Mouse (Mus musculus) heart, embryonic 10.5 days (tissue): ENCODE results near the gene Vmn2r109. TPM values are rescaled to one million over a fixed set of nuclear protein-coding genes. Genes with fewer than 3 reads are reported as not detected.
"Not testable (repeated sequence)": the region's sequence is repeated elsewhere in the genome, so short reads cannot be mapped to it uniquely, and the experiment has no call there.

Source experiments
- DNase-seq: peaks from one replicate; pipeline ENCODE4 v3.0.0-alpha.2; 2017; ENCODE audit warnings: low spot score
- H3K27ac ChIP-seq: fragments of 300-500 bp; sonication (generic); 2 replicates; pipeline ENCODE4 v1.5.1; 2016; ENCODE audit warnings: mild to moderate bottlenecking
- H3K27me3 ChIP-seq: fragments of 300-500 bp; sonication (generic); 2 replicates; pipeline ENCODE4 v1.6.1; 2016; ENCODE audit warnings: mild to moderate bottlenecking; ENCODE audit not compliant: poor library complexity, insufficient read depth, severe bottlenecking
- H3K36me3 ChIP-seq: fragments of 300-500 bp; sonication (generic); 2 replicates; pipeline ENCODE4 v1.6.1; 2016; ENCODE audit warnings: mild to moderate bottlenecking, moderate library complexity
- H3K4me1 ChIP-seq: fragments of 300-500 bp; sonication (generic); 2 replicates; pipeline ENCODE4 v1.6.1; 2016; ENCODE audit warnings: mild to moderate bottlenecking
- H3K4me3 ChIP-seq: fragments of 300-500 bp; sonication (generic); 2 replicates; pipeline ENCODE4 v1.5.1; 2016; ENCODE audit warnings: mild to moderate bottlenecking, moderate library complexity
- H3K9me3 ChIP-seq: fragments of 300-500 bp; sonication (generic); 2 replicates; pipeline ENCODE4 v1.6.1; 2016; ENCODE audit warnings: mild to moderate bottlenecking, moderate library complexity
- WGBS: fragments of 180-500 bp; shearing (Covaris S2); methylation state at CpG from one replicate; pipeline ENCODE4 v1.1.7; 2016; 5-methylcytosine and 5-hydroxymethylcytosine counted together
- polyA plus RNA-seq: library from polyadenylated mRNA; unstranded; fragments of >200 nt; fragmentation: Nextera tagmentation; extraction: Ambion mirVana; gene quantifications from 2 replicates; pipeline ENCODE4 v1.2.1, GENCODE M21; 2016

Gene Vmn2r109
- not detected in 2 replicates for polyA plus RNA-seq

DNA sequence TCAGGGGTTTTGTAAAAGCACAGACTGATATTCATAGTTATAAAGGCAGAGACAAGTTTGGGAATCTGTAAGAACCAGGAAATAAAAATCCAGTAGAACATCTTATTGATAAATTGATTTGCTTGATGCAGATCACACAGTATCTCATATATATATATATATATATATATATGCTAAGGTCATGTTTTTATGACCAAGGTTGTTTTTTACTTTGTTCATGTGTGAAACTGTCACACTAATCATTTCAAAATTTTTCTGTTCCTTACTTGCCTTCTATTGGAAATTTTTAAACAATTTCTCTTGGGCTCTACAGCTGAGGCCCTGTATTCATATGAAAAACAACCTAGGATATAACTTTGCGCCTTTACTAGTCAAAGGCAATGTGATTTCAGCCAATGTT, at the start of gene Vmn2r109:
Gene Vmn2r109, minus strand, starts transcription at position 101 of the 400 bp plus-strand sequence.
- no peaks in the 10 kb centered on the region for H3K4me1 ChIP-seq
- no peaks in the 10 kb centered on the region for H3K9me3 ChIP-seq
- no peaks in the 10 kb centered on the region for H3K27me3 ChIP-seq
- H3K4me3 ChIP-seq, result no peak within 1 kb of the TSS
- DNase-seq, result no peak
- H3K27ac ChIP-seq, result no peak within 1 kb of the TSS
- no peaks in the 10 kb centered on the region for H3K36me3 ChIP-seq
- 75% methylated on average over 1 of the region's 1 CpGs for WGBS

DNA sequence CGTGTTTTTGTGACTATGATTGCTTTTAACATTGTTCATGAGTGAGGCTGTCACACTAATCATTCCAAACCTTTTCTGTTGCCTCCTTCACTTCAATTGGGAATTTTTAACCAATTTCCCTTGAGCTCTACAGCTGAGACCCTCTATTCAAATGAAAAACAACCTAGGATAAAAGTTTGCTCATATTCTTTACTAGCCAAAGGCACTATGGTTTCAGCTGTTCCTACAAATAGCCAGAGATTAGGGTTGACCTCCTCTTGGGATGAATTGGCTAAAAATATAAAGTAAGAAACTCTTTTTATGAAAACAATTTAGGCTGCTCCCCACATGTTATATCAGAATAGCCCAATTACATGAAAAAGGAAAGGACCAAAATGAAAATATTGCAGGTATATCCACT, 31.8 kb upstream of the Vmn2r109 start, which contains the start of gene Vmn2r110:
Gene Vmn2r110, minus strand, starts transcription at position 101 of the 400 bp plus-strand sequence.
- 45% methylated on average over 1 of the region's 1 CpGs for WGBS
- Histone ChIP-seq H3K4me3 (no peak within 1 kb of the TSS), H3K27me3 (no peaks in the 10 kb centered on the region), H3K9me3 (no peaks in the 10 kb centered on the region), H3K36me3 (no peaks in the 10 kb centered on the region), H3K4me1 (no peaks in the 10 kb centered on the region), H3K27ac (no peak within 1 kb of the TSS)
- DNase-seq, result no peak

DNA sequence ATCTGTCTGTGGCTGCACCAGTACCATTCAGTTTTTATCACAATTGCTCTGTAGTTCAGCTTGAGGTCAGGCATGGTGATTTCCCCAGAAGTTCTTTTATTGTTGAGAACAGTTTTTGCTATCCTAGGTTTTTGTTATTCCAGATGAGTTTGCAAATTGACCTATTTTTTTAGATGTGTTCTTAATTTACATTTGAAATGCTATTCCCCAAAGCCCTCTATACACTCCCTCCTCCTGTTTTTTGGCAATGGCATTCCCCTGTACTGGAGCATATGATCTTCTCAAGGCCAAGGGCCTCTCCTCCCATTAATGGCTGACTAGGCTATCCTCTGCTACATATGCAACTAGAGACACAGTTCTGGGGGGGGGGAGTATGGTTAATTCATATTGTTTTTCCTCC, 56.3 kb downstream of the Vmn2r109 start:
- not testable (repeated sequence) for H3K36me3 ChIP-seq, H3K27me3 ChIP-seq, H3K27ac ChIP-seq, DNase-seq, H3K4me3 ChIP-seq, H3K9me3 ChIP-seq, H3K4me1 ChIP-seq

DNA sequence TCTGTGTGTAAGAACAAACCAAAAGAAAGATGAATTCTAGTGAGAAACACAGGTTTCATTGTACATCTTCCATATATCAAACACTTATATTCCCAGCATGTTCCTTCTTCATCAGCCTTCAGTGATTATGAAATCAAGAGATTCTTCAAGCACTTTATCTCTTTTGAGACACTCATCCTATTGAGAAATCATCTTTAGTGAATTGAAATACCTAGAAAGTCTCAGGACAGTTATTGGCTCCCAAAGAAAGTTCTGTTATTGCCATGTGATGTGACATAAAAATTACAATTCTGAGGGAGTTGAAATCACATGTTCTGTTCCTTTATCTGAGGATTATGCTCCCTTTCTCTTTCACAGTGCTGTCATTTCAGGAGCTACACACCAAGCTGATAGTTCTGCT, 66.7 kb downstream of the Vmn2r109 start, which contains the start of gene Vmn1r225:
Gene Vmn1r225, plus strand, starts transcription at position 301 of the 400 bp plus-strand sequence.
- Histone ChIP-seq H3K36me3 (no peaks in the 10 kb centered on the region), H3K9me3 (no peaks in the 10 kb centered on the region), H3K27me3 (no peaks in the 10 kb centered on the region), H3K4me1 (no peaks in the 10 kb centered on the region), H3K27ac (no peak within 1 kb of the TSS), H3K4me3 (no peak within 1 kb of the TSS)
- DNase-seq, result no peak

Other genes with a start within 250 kb of the Vmn2r109 start
- not detected in 2 replicates for gene Vmn2r107, start 219.5 kb downstream of the Vmn2r109 start, polyA plus RNA-seq
- gene Vmn1r224, start 150.6 kb downstream of the Vmn2r109 start, polyA plus RNA-seq, result not detected in 2 replicates
- gene Vmn2r108, start 83.4 kb downstream of the Vmn2r109 start, polyA plus RNA-seq, result not detected in 2 replicates
- not detected in 2 replicates for gene Vmn1r225, start 66.6 kb downstream of the Vmn2r109 start, polyA plus RNA-seq
- gene Vmn2r110, start 31.7 kb upstream of the Vmn2r109 start, polyA plus RNA-seq, result 0.02 and 0.03 TPM in 2 replicates
- not detected in 2 replicates for gene Fpr-rs3, start 60.1 kb upstream of the Vmn2r109 start, polyA plus RNA-seq
- not detected in 2 replicates for gene Vmn1r226, start 118.1 kb upstream of the Vmn2r109 start, polyA plus RNA-seq
- not detected in 2 replicates for gene Vmn1r227, start 165.1 kb upstream of the Vmn2r109 start, polyA plus RNA-seq
- gene Vmn1r228, start 221.4 kb upstream of the Vmn2r109 start, polyA plus RNA-seq, result not detected in 2 replicates
- gene Vmn1r229, start 246.8 kb upstream of the Vmn2r109 start, polyA plus RNA-seq, result 0.02 TPM in 1 of 2 replicates, not detected in the other